Mouse (Mus musculus): Measurements from ENCODE around the gene Palb2. TPM values are rescaled to one million over a fixed set of nuclear protein-coding genes. Genes with fewer than 3 reads are reported as not detected.

Gene Palb2
- total RNA-seq (2015) (15.4 and 15.7 TPM in 2 replicates), total RNA-seq (2017) (8.1 and 11.5 TPM in 2 replicates)

DNA sequence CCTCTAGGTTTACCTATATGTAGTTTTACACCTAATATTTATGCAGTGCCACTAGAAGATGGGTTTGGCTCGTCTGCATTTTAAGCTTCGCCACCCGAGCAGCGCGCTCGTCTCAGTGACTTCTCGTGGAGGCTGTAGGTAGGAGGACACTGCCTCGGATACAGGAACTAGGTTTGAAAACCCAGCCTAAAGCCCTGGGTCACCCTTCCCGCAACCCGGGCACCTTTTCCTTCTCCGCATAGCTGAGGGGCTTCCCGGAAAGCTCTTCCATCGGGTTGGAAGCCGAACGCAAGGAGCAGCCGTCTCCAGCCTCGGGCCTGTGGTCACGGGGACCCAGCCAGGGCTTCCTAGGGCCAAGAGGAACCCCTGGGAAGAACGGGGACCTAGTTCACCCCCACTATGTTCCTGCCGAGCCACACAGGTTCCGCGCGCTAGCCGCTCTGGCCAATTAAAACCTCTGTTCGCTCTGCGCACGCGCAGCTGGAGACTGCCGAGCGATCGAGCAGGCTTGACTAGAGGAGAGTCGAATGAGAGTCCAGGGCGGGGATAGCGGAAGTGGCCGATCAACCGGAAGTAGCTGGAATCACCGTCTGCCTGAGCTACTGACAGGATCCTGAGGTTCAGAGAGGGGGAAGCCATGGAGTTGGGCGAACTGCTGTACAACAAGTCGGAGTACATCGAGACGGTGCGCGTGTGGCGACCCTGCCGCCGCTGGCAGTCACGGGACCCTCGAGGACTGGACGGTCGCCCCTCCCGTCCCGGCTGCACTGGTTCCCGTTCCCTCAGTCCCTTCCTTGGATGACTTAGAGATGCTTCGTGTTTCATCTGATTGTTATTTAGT lies at the start of gene Palb2, which contains the start of gene Dctn5:
Gene Palb2, minus strand, starts transcription at position 489 of the 841 bp plus-strand sequence.
Gene Dctn5, plus strand, starts transcription at position 545 of the 841 bp plus-strand sequence.
- peak; percentile 94 for ATAC-seq (ENCODE audit: poor library complexity, severe bottlenecking)

GRCm38 (mm10) chr7:122180720-122181119 lies 47.9 kb upstream of the Palb2 start:
- no peak for ATAC-seq (ENCODE audit: poor library complexity, severe bottlenecking)

GRCm38 (mm10) chr7:122171613-122172012 lies 38.8 kb upstream of the Palb2 start:
- peak; percentile 43 for ATAC-seq (ENCODE audit: poor library complexity, severe bottlenecking)

DNA sequence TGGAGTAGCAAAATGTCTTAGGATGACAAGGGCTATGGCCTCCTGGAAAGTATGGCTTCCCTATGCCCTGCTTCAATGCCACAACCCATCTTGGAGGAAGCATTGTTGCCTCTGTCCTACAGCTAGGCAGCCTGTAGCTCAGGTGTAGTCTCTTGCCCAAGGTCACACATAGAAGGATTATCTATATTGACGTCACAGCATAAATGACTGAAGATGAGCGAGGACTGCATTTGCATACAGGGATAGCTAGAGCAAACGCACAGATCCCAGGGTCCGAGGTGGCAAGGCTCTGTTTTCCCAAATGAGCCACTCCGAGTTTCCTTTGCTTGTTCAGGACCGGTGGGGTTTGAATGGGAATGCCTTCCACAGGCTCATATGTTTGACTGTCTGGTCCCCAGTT lies 37.9 kb upstream of the Palb2 start:
- ATAC-seq (ENCODE audit: poor library complexity, severe bottlenecking) = no peak

DNA sequence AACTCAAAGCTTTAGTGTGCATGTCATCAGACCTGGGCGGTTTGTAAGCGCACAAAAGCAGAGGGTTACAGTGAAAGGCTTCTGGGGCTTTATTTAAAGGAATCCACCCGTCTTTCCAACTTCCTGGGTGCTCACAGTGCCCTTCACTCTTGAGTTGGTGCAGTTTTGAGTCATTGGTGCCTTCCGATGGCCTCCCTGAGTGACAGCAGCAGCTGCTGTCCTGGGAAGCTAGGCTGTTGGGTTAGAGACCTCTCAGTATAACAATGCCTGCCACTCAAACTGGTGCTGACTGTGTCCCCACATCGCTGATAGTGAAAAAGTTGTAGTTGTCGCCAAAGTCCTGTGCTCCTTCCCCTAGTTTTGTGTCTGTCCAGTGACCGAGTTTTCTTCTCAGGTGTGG lies 34.4 kb upstream of the Palb2 start:
- no peak for ATAC-seq (ENCODE audit: poor library complexity, severe bottlenecking)

- no peak for ATAC-seq (ENCODE audit: poor library complexity, severe bottlenecking)
Measured at GRCm38 (mm10) chr7:122163766-122164165, 31.0 kb upstream of the Palb2 start.

DNA sequence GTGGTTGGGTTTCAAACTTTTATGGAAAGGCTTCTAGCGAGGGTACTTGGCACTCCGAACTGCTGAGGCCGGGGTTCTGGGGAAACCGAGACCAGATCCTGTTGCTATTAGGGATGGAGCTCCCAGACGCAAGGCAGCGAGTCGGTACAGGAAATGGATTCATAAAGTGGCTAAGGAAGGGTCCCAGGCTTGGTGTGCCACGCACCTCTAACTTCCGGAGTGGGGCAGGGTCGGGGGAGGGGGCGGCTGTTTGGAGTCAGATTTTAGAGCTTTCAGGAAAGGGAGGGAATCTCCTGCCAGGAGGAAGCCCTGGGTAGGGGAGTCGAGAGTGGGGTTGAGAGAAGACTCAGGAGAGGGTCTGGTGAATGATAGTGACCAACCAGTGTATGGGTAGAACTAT lies 27.3 kb upstream of the Palb2 start:
- no peak for ATAC-seq (ENCODE audit: poor library complexity, severe bottlenecking)

- ATAC-seq (ENCODE audit: poor library complexity, severe bottlenecking) = peak; percentile 79
Measured at GRCm38 (mm10) chr7:122158915-122159902, 26.4 kb upstream of the Palb2 start, which contains the start of gene Plk1. TSS of gene Plk1 (plus strand) at chr7:122159439.

GRCm38 (mm10) chr7:122158488-122158887 lies 25.7 kb upstream of the Palb2 start:
- peak; percentile 12; the same call in 1 of the 2 replicates for ATAC-seq (ENCODE audit: poor library complexity, severe bottlenecking)

DNA sequence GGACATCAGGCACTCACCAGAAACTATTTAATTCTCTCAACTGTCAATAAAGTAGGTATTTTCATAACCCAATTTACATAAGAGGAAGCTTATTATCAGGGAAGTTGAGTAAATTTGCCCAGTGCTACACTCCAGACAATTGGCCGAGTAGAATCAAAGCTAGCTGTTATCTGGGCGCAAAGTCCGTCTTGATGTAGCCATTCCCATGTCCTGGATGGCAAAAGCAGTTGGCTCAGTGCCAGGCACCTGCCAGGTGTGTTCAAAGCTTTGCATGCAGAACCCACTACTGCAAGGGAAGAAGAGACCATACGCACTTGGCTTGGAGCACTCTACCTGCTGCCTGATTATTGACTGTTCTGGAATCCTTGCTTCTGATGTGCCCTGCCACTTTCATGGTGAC lies 19.7 kb upstream of the Palb2 start:
- no peak for ATAC-seq (ENCODE audit: poor library complexity, severe bottlenecking)

GRCm38 (mm10) chr7:122140991-122141390 lies 8.2 kb upstream of the Palb2 start:
- ATAC-seq (ENCODE audit: poor library complexity, severe bottlenecking) = no peak

- ATAC-seq (ENCODE audit: poor library complexity, severe bottlenecking) = peak; percentile 66
Measured at GRCm38 (mm10) chr7:122138190-122138589, 5.4 kb upstream of the Palb2 start.

DNA sequence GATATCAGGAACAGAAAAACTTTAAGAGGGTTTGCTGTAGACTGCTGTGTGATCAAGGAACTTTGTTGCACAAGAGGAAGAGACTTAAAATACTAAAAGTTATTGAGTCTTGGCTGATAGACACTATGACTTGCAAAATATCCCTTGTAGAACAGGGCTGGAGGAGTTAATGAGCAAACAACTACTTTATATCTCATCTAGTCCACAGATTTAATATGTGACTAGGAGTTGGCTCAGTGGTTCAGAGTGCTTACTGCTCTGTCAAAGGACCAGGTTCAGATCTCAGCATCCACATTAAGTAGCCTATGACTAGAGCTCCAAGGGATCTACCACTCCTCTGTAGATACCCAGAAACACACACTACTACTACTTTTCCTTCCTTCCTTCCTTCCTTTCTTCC lies 4.3 kb upstream of the Palb2 start:
- ATAC-seq (ENCODE audit: poor library complexity, severe bottlenecking) = no peak

DNA sequence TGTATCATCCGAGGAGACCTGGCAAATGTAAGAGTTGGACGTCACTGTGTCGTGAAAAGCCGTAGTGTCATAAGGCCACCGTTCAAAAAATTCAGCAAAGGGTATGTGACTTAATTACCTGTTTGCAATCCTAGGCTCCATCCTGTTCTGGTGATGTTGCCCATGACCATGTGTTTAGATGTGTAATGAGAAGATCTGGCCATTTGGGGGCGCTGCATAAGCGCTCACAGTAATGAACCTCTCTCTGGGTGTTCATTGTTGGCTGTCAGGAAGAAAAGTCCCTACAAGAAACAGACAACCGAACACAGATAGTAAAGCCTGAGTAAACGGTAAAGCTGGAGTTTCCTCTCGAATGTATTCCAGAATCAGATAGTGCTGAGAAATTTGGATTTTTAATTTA lies 2.3 kb upstream of the Palb2 start:
- no peak for ATAC-seq (ENCODE audit: poor library complexity, severe bottlenecking)

DNA sequence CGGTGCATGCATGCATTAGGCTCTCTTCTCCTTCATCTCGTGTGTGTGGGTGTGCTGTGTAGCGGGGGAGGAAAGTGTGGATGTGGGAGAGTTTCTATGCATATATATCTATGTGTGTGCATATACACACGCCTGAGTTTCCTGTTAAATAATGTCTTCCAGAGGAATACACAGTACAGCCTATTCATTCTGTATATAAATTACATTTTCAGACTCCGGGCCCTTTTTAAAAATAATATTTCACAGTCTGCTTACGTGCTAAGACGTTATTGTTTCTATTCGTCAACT lies 497 bp upstream of the Palb2 start:
- no peak for ATAC-seq (ENCODE audit: poor library complexity, severe bottlenecking)

DNA sequence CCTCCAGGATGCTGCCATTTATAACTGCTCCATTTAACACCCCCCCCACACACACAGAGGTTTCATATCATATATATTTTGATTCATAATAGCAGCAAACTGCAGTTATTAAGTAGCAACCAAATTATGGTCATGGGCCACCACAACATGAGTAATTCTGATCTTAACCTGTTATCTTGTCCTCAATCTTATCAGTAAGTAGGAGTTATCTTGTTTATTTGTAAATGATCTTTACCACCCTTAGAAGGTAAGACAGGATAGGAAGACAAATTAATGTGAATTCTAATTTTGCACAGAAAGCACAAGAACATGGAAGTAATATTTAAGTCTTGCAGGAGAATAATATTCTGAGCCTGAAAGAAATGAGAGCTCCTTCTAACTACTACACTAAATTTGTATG lies 951 bp downstream of the Palb2 start:
- no peak for ATAC-seq (ENCODE audit: poor library complexity, severe bottlenecking)

- no peak for ATAC-seq (ENCODE audit: poor library complexity, severe bottlenecking)
Measured at GRCm38 (mm10) chr7:122126946-122127345, 5.8 kb downstream of the Palb2 start.

- ATAC-seq (ENCODE audit: poor library complexity, severe bottlenecking) = no peak
Measured at GRCm38 (mm10) chr7:122125636-122126035, 7.1 kb downstream of the Palb2 start.

DNA sequence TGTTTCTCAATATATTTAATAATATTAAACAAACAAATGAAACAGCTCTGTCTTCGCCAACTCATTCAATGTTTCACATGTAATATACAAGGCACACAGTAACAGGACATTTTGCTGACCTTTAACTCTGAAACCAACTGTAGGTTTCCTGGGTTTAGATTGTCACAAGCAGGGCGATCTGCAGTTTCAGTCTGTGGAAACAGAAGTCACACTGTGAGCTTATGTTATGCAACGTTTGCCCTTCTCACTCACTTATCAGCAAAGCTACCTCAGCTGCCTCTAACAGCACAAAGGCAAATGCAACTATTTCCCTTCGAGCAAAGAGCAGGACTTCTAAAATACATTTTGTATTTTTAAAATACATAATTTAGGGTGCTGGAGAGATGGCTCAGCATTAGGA lies 9.3 kb downstream of the Palb2 start:
- no peak for ATAC-seq (ENCODE audit: poor library complexity, severe bottlenecking)

- ATAC-seq (ENCODE audit: poor library complexity, severe bottlenecking) = no peak
Measured at GRCm38 (mm10) chr7:122108206-122108605, 24.6 kb downstream of the Palb2 start.

- ATAC-seq (ENCODE audit: poor library complexity, severe bottlenecking) = peak; percentile 99
Measured at GRCm38 (mm10) chr7:122101747-122102244, 31.0 kb downstream of the Palb2 start, which contains the start of gene Ndufab1. TSS of gene Ndufab1 (minus strand) at chr7:122101886.
